Mouse (Mus musculus) CH12.LX (cell line): ENCODE data around the gene Pmpca. TPM values are rescaled to one million over a fixed set of nuclear protein-coding genes. Genes with fewer than 3 reads are reported as not detected.

Experiments
- DNase-seq: peaks from one replicate; pipeline ENCODE4 v3.0.0-alpha.2; 2013; ENCODE audit errors: extremely low read depth
- H3K27ac ChIP-seq: 2 replicates; pipeline ENCODE4 v1.5.1; 2012; ENCODE audit warnings: low read depth, mild to moderate bottlenecking, control low read depth, moderate library complexity; ENCODE audit not compliant: insufficient read depth
- H3K27me3 ChIP-seq: replicated peaks from 2 replicates; pipeline ENCODE3; 2012; ENCODE audit warnings: inconsistent platforms
- H3K36me3 ChIP-seq, 2 experiments: replicated peaks in 1 of 2; 2 replicates each; pipeline versions ENCODE3 to v1.6.1; 2012; ENCODE audit warnings: inconsistent platforms in 1 of 2, low read length in 1 of 2, mild to moderate bottlenecking in 1 of 2, mixed read lengths in 1 of 2, moderate library complexity in 1 of 2; ENCODE audit not compliant: control insufficient read depth in 1 of 2, insufficient read depth in 1 of 2
- H3K4me1 ChIP-seq, 2 experiments: 2 replicates each; pipeline ENCODE4 v1.6.1; 2012; ENCODE audit warnings: inconsistent platforms in 1 of 2, moderate library complexity in 1 of 2; ENCODE audit not compliant: insufficient read depth in 2 of 2, control insufficient read depth in 1 of 2
- H3K4me2 ChIP-seq: 2 replicates; pipeline ENCODE4 v1.6.1; 2012; ENCODE audit warnings: low read depth, mild to moderate bottlenecking, control low read depth; ENCODE audit not compliant: poor library complexity, insufficient read depth, severe bottlenecking
- H3K4me3 ChIP-seq, 3 experiments: fragments of 150-350 bp in 1 of 3; sonication (generic) in 1 of 3; replicated peaks in 1 of 3; 2 replicates each; pipeline versions ENCODE3 to v1.5.1; 2011 to 2012; ENCODE audit warnings: low read depth in 2 of 3, low read length in 2 of 3, mild to moderate bottlenecking in 2 of 3, moderate library complexity in 2 of 3, control low read depth in 1 of 3, improper control_type of control experiment in 1 of 3, inconsistent platforms in 1 of 3, mixed read lengths in 1 of 3; ENCODE audit not compliant: poor library complexity in 1 of 3
- H3K79me2 ChIP-seq: replicated peaks from 2 replicates; pipeline ENCODE4 v1.6.1; 2012; ENCODE audit warnings: mild to moderate bottlenecking, moderate library complexity; ENCODE audit not compliant: control insufficient read depth, poor library complexity, insufficient read depth, severe bottlenecking; ENCODE audit errors: extremely low read depth
- H3K9ac ChIP-seq: 2 replicates; pipeline ENCODE4 v1.6.1; 2012; ENCODE audit warnings: low read depth, mild to moderate bottlenecking, control low read depth, moderate library complexity; ENCODE audit not compliant: insufficient read depth
- H3K9me3 ChIP-seq: replicated peaks from 2 replicates; pipeline ENCODE3; 2012; ENCODE audit warnings: low read length, inconsistent platforms, mixed read lengths
- BHLHE40 ChIP-seq: IDR thresholded peaks from 2 replicates; pipeline ENCODE4 v1.6.1; 2011; ENCODE audit warnings: mild to moderate bottlenecking, low read depth, low read length, improper control_type of control experiment
- CHD1 ChIP-seq: IDR thresholded peaks from 2 replicates; pipeline ENCODE4 v1.6.1; 2012; ENCODE audit warnings: low read depth, low read length, improper control_type of control experiment, inconsistent platforms
- CHD2 ChIP-seq: IDR thresholded peaks from 2 replicates; pipeline ENCODE4 v1.6.1; 2011; ENCODE audit warnings: low read length, improper control_type of control experiment
- CTCF ChIP-seq, 2 experiments: IDR thresholded peaks in 1 of 2; conservative IDR thresholded peaks in 1 of 2; 2 replicates each; pipeline ENCODE4 v1.5.1; 2011 to 2012; ENCODE audit warnings: low read depth in 2 of 2, low read length in 2 of 2, improper control_type of control experiment in 1 of 2, inconsistent platforms in 1 of 2, mild to moderate bottlenecking in 1 of 2, moderate library complexity in 1 of 2
- E2F4 ChIP-seq: IDR thresholded peaks from 2 replicates; pipeline ENCODE4 v1.6.1; 2011; ENCODE audit warnings: low read depth, low read length, improper control_type of control experiment; ENCODE audit not compliant: insufficient replicate concordance
- JUND ChIP-seq: conservative IDR thresholded peaks from 2 replicates; pipeline ENCODE4 v1.6.1; 2011; ENCODE audit warnings: low read depth, low read length, improper control_type of control experiment
- MAFK ChIP-seq: IDR thresholded peaks from 2 replicates; pipeline ENCODE4 v1.6.1; 2011; ENCODE audit warnings: low read length, improper control_type of control experiment; ENCODE audit not compliant: insufficient replicate concordance
- MAX ChIP-seq: IDR thresholded peaks from 2 replicates; pipeline ENCODE4 v1.6.1; 2011; ENCODE audit warnings: low read length, improper control_type of control experiment
- MAZ ChIP-seq: IDR thresholded peaks from 2 replicates; pipeline ENCODE4 v1.6.1; 2012; ENCODE audit warnings: low read depth, mild to moderate bottlenecking, inconsistent platforms, low read length, improper control_type of control experiment, moderate library complexity
- MYC ChIP-seq: IDR thresholded peaks from 2 replicates; pipeline ENCODE4 v1.6.1; 2011; ENCODE audit warnings: low read depth, mild to moderate bottlenecking, improper control_type of control experiment, low read length
- PAX5 ChIP-seq: IDR thresholded peaks from 2 replicates; pipeline ENCODE4 v1.6.1; 2012; ENCODE audit warnings: low read length, inconsistent platforms, mixed read lengths
- POLR2A ChIP-seq: IDR thresholded peaks from 2 replicates; pipeline ENCODE4 v1.6.1; 2011; ENCODE audit warnings: low read depth, mild to moderate bottlenecking, improper control_type of control experiment, low read length
- RAD21 ChIP-seq: IDR thresholded peaks from 2 replicates; pipeline ENCODE4 v1.6.1; 2011; ENCODE audit warnings: low read depth, mild to moderate bottlenecking, low read length, improper control_type of control experiment, moderate library complexity
- SMC3 ChIP-seq: IDR thresholded peaks from 2 replicates; pipeline ENCODE4 v1.6.1; 2011; ENCODE audit warnings: low read depth, low read length, improper control_type of control experiment
- TBP ChIP-seq: conservative IDR thresholded peaks from 2 replicates; pipeline ENCODE4 v1.6.1; 2011; ENCODE audit warnings: low read depth, low read length, improper control_type of control experiment
- UBTF ChIP-seq: IDR thresholded peaks from 2 replicates; pipeline ENCODE4 v1.6.1; 2012; ENCODE audit warnings: low read depth, mild to moderate bottlenecking, inconsistent platforms, low read length, improper control_type of control experiment, moderate library complexity
- USF1 ChIP-seq: IDR thresholded peaks from 2 replicates; pipeline ENCODE4 v1.6.1; 2014; ENCODE audit warnings: low read depth, mild to moderate bottlenecking, inconsistent platforms, low read length, improper control_type of control experiment
- USF2 ChIP-seq: conservative IDR thresholded peaks from 2 replicates; pipeline ENCODE4 v1.6.1; 2011; ENCODE audit warnings: low read depth, low read length, improper control_type of control experiment
- ZMIZ1 ChIP-seq: IDR thresholded peaks from 2 replicates; pipeline ENCODE4 v1.6.1; 2012; ENCODE audit warnings: low read depth, mild to moderate bottlenecking, inconsistent platforms, low read length, improper control_type of control experiment
- ZNF384 ChIP-seq: IDR thresholded peaks from 2 replicates; pipeline ENCODE4 v1.6.1; 2012; ENCODE audit warnings: low read depth, low read length, improper control_type of control experiment, inconsistent platforms
- dilution Hi-C: fragments of 300-500 bp; cut with MboI; formaldehyde crosslinking; loops from 2 replicates; pipeline ENCODE4 v1.14.3; 2020; ENCODE audit warnings: low sequenced_read_pairs; ENCODE audit not compliant: extremely low pct_unique_long_range_greater_than_20kb, extremely low pct_ligation_motif_present
- in situ Hi-C: fragments of 300-500 bp; cut with MboI; formaldehyde crosslinking; loops from 3 replicates; pipeline ENCODE4 v1.14.3; 2019; ENCODE audit warnings: low sequenced_read_pairs, low pct_ligation_motif_present, low pct_unique_long_range_greater_than_20kb, mixed read lengths
- polyA plus RNA-seq: library from polyadenylated mRNA; unstranded; fragments of >175 nt; gene quantifications from 2 replicates; pipeline ENCODE4 v1.2.1, GENCODE M21; 2012; ENCODE audit warnings: low read depth; ENCODE audit not compliant: insufficient read length
- total RNA-seq, 2 experiments: library from RNA; depleted of rRNA; stranded (reverse); fragments of 300-350 nt in 1 of 2; fragments of >200 nt in 1 of 2; gene quantifications; 2 replicates each; pipeline ENCODE4 v1.2.3; 2012 to 2014

Pmpca gene
- total and polyA plus RNA-seq, 3 experiments = 74.7 to 143 (median 79.5) TPM

DNA sequence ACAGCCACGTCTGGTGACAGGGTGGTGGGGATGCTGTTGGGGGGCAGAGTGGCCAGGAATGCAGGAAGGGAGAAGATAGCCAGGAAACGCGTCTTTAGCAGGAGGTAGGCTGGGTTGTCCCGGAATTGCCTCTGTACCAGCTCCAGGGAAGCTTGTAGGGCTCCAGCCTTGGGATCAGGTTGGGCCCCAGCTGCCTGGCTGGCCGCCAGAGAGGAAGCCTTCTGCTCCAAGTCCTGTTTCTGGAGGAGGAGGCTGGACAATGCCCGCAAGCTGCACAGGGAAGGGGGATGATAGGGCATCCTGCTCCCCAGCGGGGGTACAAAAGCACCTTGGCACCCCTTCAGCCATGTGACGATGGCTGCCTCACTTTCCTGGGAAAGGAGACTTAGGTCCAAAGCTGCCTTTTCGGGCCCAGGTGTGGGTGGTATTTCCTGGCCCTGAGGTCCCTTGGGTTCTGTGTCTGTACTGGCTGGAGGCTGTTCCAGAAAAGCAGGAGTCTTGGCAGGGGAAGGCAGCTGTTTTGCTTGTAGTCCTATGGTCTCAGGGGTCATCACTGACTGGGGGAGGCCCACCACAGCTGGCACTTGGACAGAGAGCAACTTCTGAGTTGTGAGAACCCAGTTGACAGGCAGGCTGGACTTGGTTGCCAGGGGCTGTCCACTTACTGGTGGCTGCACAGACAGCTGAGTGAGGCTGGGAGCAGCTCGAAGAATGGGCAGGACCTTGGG lies 24.2 kb upstream of the Pmpca start:
- DNase-seq = no peak
- no peak overlapping the region for H3K4me3 ChIP-seq
- in situ Hi-C loops = no loop called here
- H3K4me2 ChIP-seq = no peak overlapping the region
- H3K79me2 ChIP-seq = no peaks in the 10 kb centered on the region
- H3K36me3 ChIP-seq = peaks cover 74 to 98% of the 10 kb centered on the region in 2 experiments
- TF ChIP-seq CHD1 = no peak
- no peak for TF ChIP-seq RAD21
- TF ChIP-seq MAZ = no peak
- no peak for TF ChIP-seq MAX
- TF ChIP-seq TBP = no peak
- no peak for TF ChIP-seq PAX5
- no peak for TF ChIP-seq BHLHE40
- no peak for TF ChIP-seq MAFK
- TF ChIP-seq, all 38 proteins: peak for 0
- dilution Hi-C loops = no loop called here
- Histone ChIP-seq H3K4me1 (no peaks in the 10 kb centered on the region), H3K27me3 (no peaks in the 10 kb centered on the region), H3K9ac (no peak overlapping the region), H3K9me3 (no peaks in the 10 kb centered on the region), H3K27ac (no peak overlapping the region)

- no peak overlapping the region for H3K27ac ChIP-seq
- H3K4me3 ChIP-seq = no peak overlapping the region
- no peak overlapping the region for H3K4me2 ChIP-seq
- dilution Hi-C loops = no loop called here
- no peaks in the 10 kb centered on the region for H3K9me3 ChIP-seq
- H3K9ac ChIP-seq = no peak overlapping the region
- no peaks in the 10 kb centered on the region for H3K79me2 ChIP-seq
- no peaks in the 10 kb centered on the region for H3K4me1 ChIP-seq
- no peaks in the 10 kb centered on the region for H3K27me3 ChIP-seq
- peaks cover 96 to 100% of the 10 kb centered on the region in 2 experiments for H3K36me3 ChIP-seq
- no peak for TF ChIP-seq JUND
- TF ChIP-seq CHD1 = no peak
- no peak for TF ChIP-seq CHD2
- TF ChIP-seq E2F4 = no peak
- no peak for TF ChIP-seq ZMIZ1
- no peak for TF ChIP-seq PAX5
- no peak for TF ChIP-seq USF2
- TF ChIP-seq CTCF (conservative IDR thresholded peaks at IDR 0.05 in 1 of 2, IDR thresholded peaks at IDR 0.05 in 1 of 2; ENCODE audit: low read depth in 2 of 2, low read length in 2 of 2) = no peak
- no peak for TF ChIP-seq SMC3
- no peak for TF ChIP-seq POLR2A
- TF ChIP-seq MYC = no peak
- TF ChIP-seq ZNF384 = no peak
- no peak for TF ChIP-seq MAZ
- no peak for TF ChIP-seq USF1
- no peak for TF ChIP-seq RAD21
- TF ChIP-seq UBTF = no peak
- in situ Hi-C loops = no loop called here
- DNase-seq = no peak
Measured at GRCm38 (mm10) chr2:26367911-26368310, 21.2 kb upstream of the Pmpca start.
